Mouse (Mus musculus): ENCODE measurements around the gene Sall1. TPM values are rescaled to one million over a fixed set of nuclear protein-coding genes. Genes with fewer than 3 reads are reported as not detected.

The Sall1 gene
- total RNA-seq (2023), result not detected

GRCm38 (mm10) chr8:89043940-89044339, at the start of gene Sall1:
Gene Sall1 (minus strand): TSS chr8:89044162.

